Mouse (Mus musculus) embryonic fibroblast, embryonic 13.5 days (primary cell): Measurements from ENCODE around the gene Fam189a1. TPM values are rescaled to one million over a fixed set of nuclear protein-coding genes. Genes with fewer than 3 reads are reported as not detected.

ENCODE experiments used
- H3K27ac ChIP-seq: 2 replicates; pipeline ENCODE4 v1.5.1; 2012; ENCODE audit warnings: low read length, control low read depth, inconsistent platforms; ENCODE audit not compliant: insufficient read depth
- H3K4me1 ChIP-seq: 2 replicates; pipeline ENCODE4 v1.6.1; 2011; ENCODE audit warnings: low read length; ENCODE audit not compliant: control insufficient read depth, insufficient read depth
- H3K4me3 ChIP-seq: 2 replicates; pipeline ENCODE4 v1.5.1; 2011; ENCODE audit warnings: mild to moderate bottlenecking, control low read depth, low read length; ENCODE audit not compliant: insufficient read depth
- CTCF ChIP-seq: IDR thresholded peaks from 2 replicates; pipeline ENCODE4 v1.5.1; 2011; ENCODE audit warnings: mild to moderate bottlenecking, control low read depth, low read length, moderate library complexity, borderline replicate concordance; ENCODE audit not compliant: insufficient read depth
- POLR2A ChIP-seq: IDR thresholded peaks from 2 replicates; pipeline ENCODE4 v1.6.1; 2011; ENCODE audit warnings: low read depth, mild to moderate bottlenecking, control low read depth, low read length, moderate library complexity
- polyA plus RNA-seq: library from polyadenylated mRNA; stranded (reverse); fragments of >200 nt; gene quantifications from 2 replicates; pipeline ENCODE4 v1.2.4, GENCODE M21; 2011; ENCODE audit warnings: low read depth; ENCODE audit not compliant: missing spikeins, insufficient read length

The Fam189a1 gene
- polyA plus RNA-seq = 0.17 and 1.4 TPM in 2 replicates

DNA sequence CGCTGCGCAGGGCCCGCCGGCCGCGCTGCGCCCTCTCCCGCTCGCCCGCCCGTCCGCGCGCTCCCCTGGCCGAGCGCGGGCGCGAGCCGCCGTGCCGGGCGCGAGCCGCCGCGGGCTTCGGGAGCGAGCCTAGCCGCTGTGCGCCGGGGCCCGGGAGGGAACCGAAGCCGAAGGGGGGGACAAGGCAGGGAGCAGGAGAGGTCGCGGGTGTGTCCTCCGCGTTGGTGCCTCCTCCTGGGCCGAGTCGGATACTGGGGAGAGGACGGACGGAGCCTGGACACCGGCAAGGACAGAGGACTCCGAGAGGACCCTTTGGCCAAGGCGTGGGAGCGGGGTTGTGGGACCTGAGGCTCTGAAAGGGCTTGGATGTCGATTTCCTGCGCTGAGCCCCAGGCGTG lies at the start of gene Fam189a1:
Gene Fam189a1 (minus strand): TSS at position 57 of the 398 bp plus-strand sequence.
- no peaks in the 10 kb centered on the region for H3K4me1 ChIP-seq
- H3K4me3 ChIP-seq = peak within 1 kb of the TSS; percentile 38
- no peak within 1 kb of the TSS for H3K27ac ChIP-seq
- TF ChIP-seq POLR2A (no peak), CTCF (no peak)

- no peaks in the 10 kb centered on the region for H3K4me1 ChIP-seq
- no peak overlapping the region for H3K4me3 ChIP-seq
- no peak overlapping the region for H3K27ac ChIP-seq
- TF ChIP-seq POLR2A (no peak), CTCF (no peak)
Observed at GRCm38 (mm10) chr7:65206021-65206420, 49.7 kb upstream of the Fam189a1 start.

DNA sequence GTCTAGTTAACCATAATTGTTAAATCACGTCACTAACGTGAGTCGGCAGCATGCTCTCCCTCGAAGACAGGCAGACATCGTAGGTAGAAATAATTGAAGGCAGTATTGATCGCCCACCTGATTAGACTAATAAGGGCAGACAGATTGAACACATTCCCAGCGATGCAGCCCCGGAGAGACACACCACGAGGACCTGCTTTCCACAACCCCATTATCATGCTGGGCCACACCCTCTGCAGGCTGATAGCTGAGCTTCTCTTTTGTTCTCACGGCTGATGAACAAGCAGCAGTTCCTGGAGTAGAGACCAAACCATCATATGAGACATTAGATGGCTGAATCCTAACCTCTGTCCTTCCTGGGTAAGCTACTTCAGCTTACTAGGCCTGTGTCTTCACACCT lies 46.3 kb upstream of the Fam189a1 start:
- H3K4me1 ChIP-seq = no peaks in the 10 kb centered on the region
- no peak overlapping the region for H3K4me3 ChIP-seq
- TF ChIP-seq POLR2A (no peak), CTCF (no peak)
- no peak overlapping the region for H3K27ac ChIP-seq

- Histone ChIP-seq H3K4me3 (no peak overlapping the region), H3K27ac (no peak overlapping the region), H3K4me1 (no peaks in the 10 kb centered on the region)
- TF ChIP-seq CTCF = no peak
- no peak for TF ChIP-seq POLR2A
Observed at GRCm38 (mm10) chr7:65180694-65181093, 24.3 kb upstream of the Fam189a1 start.

- Histone ChIP-seq H3K4me1 (no peaks in the 10 kb centered on the region), H3K27ac (no peak overlapping the region), H3K4me3 (no peak overlapping the region)
- TF ChIP-seq CTCF (no peak), POLR2A (no peak)
Observed at GRCm38 (mm10) chr7:65170762-65171161, 14.4 kb upstream of the Fam189a1 start.

DNA sequence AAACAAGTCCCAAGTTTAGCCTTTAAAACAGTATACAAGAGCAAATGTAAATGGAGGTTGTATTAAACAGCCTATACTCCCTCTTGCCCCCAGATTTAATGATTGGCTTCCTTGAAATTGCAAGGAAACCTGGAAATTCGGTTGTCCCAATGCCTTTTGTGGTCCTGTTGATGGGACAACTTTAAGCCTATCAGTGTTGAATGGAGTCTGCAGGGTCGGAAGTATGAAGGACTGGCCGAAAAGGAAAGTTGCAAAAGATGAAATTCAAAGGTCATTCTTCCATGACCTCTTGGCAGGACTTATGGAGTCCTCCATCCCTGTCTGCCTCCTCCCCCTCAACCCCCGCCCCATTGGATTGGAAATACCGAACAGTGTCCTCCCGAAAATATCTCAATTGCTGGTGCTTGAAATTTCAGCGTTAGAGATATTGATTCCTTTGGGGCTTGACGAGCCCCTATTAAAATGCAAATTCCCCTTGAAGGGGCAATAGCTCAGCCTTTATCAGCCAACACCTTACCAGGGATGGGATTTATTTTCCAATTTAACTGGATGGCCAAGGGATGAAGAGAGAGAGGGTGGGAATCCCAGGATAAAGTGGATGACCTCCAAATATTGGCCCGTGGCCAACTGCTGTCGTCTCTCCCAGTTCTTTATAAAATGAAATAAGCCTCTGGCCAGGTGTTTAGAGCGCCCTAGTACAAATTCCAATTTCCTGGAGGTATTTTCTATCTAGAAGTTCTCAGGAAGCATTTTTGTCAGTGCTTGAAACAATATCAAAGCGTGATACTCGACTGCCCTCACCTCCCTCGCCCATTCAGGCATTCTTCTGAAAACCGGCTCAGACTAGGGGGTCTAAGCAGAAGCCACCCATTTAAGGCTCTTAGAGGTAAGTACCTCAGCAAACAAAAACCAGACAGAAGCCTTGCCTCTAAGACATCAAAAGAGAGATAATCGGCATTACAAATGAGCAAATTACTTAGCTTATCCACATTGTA lies 958 bp upstream of the Fam189a1 start:
- Histone ChIP-seq H3K27ac (no peak overlapping the region), H3K4me3 (no peak overlapping the region), H3K4me1 (no peaks in the 10 kb centered on the region)
- TF ChIP-seq CTCF = no peak
- no peak for TF ChIP-seq POLR2A

GRCm38 (mm10) chr7:65155628-65156513 lies 499 bp downstream of the Fam189a1 start:
- Histone ChIP-seq H3K4me3 (peak overlapping the region; percentile 38), H3K4me1 (no peaks in the 10 kb centered on the region), H3K27ac (no peak overlapping the region)
- TF ChIP-seq POLR2A (no peak), CTCF (no peak)

DNA sequence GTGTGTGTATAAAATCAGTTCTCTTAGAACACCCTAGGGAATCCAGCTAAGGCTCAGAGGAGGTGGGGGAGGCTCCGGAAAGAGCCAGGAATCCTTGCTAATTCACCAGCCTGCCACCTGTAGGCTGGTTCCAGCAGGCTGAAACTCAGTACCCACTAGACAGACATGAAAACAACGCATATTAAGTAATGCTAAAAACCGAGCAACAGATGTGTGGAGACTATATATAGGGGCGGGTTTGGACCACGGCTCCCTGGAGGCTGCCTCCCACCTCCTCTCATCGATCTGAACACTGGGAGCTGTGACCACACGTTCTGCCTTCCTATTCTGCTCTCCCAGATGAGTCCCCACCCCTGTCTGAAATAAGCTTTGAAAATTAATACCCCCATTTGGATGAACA lies 1.8 kb downstream of the Fam189a1 start:
- TF ChIP-seq POLR2A = no peak
- TF ChIP-seq CTCF = no peak
- H3K4me3 ChIP-seq = no peak overlapping the region
- H3K4me1 ChIP-seq = no peaks in the 10 kb centered on the region
- no peak overlapping the region for H3K27ac ChIP-seq

GRCm38 (mm10) chr7:65153846-65154245 lies 2.5 kb downstream of the Fam189a1 start:
- Histone ChIP-seq H3K4me1 (no peaks in the 10 kb centered on the region), H3K27ac (no peak overlapping the region), H3K4me3 (no peak overlapping the region)
- TF ChIP-seq CTCF (no peak), POLR2A (no peak)

DNA sequence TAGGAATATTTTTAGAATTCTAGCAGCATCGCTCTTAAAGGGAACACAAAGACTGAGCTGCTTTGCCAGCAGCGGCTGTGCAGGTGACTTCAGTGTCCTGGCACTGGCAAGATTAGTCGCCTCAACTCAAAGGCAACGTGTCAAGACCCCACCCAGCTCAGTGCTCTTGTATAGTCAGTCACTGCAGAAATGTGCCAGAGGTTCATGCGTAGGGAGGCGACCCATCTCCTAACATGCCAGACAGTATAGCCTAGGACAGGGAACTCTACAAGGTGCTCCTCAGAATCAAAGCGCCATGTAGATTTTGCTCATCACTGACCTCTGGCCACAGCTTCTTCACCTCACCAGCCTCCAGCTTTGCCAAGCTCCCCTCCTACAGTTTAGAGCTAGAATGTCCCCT lies 4.8 kb downstream of the Fam189a1 start:
- Histone ChIP-seq H3K27ac (no peak overlapping the region), H3K4me3 (no peak overlapping the region), H3K4me1 (no peaks in the 10 kb centered on the region)
- TF ChIP-seq POLR2A = no peak
